In genomic region chr5:64865219-64865964, GRCm38 (mm10) we compare ENCODE assay signal across 9 mouse cellular contexts.
DNase-seq lines count a peak whose midpoint lies in the region; ATAC-seq and TF ChIP-seq lines count a peak whose summit lies in the region.
"Had no signal": no experiment of that assay in that cellular context is flagged by ENCODE, and none has a peak within 500 bp of the region (broad histone marks: within the 10 kb centered on the region; RNA-seq: fewer than 3 reads in every experiment).

No protein-coding gene starts in this region.

- no peak for ATAC-seq in heart, embryonic 16.5 days (replicated peaks; ENCODE audit: extremely low read depth, insufficient read depth, low FRiP score)
- ATAC-seq in heart, embryonic 11.5 days (replicated peaks; ENCODE audit: insufficient number of reproducible peaks, low FRiP score, low TSS enrichment): no peak
- no peak for ATAC-seq in erythroid progenitor cell, adult 5-6 weeks (replicated peaks; ENCODE audit: low FRiP score, poor library complexity, severe bottlenecking)

- no peak for TF ChIP-seq POLR2A in embryonic fibroblast, embryonic 13.5 days (IDR thresholded peaks at IDR 0.05; ENCODE audit: low read depth, low read length)

- no peaks in the 10 kb centered on the region for H3K36me3 ChIP-seq in heart, embryonic 16.5 days (ENCODE audit: control insufficient read depth, insufficient read depth)
- no peaks in the 10 kb centered on the region for H3K36me3 ChIP-seq in heart, embryonic 11.5 days (ENCODE audit: control insufficient read depth, insufficient read depth, low read length)
- no peaks in the 10 kb centered on the region for H3K36me3 ChIP-seq in macrophage (ENCODE audit: inconsistent target)

- H3K27me3 ChIP-seq in heart, embryonic 16.5 days (ENCODE audit: control insufficient read depth, insufficient read depth, low read length): no peaks in the 10 kb centered on the region
- no peaks in the 10 kb centered on the region for H3K27me3 ChIP-seq in heart, embryonic 11.5 days (ENCODE audit: control insufficient read depth, insufficient read depth, low read length)

- H3K4me1 ChIP-seq in heart, embryonic 16.5 days (ENCODE audit: control insufficient read depth, insufficient read depth, low read length): peaks cover 26% of the 10 kb centered on the region
- peaks cover 12% of the 10 kb centered on the region for H3K4me1 ChIP-seq in heart, embryonic 11.5 days (ENCODE audit: control insufficient read depth, insufficient read depth, low read length)
- peaks cover 15% of the 10 kb centered on the region for H3K4me1 ChIP-seq in embryonic fibroblast, embryonic 13.5 days (ENCODE audit: control insufficient read depth, insufficient read depth, low read length)

- H3K4me2 ChIP-seq in heart, embryonic 16.5 days (ENCODE audit: low read depth, low read length): no peak overlapping the region
- H3K4me2 ChIP-seq in heart, embryonic 11.5 days: no peak overlapping the region
- H3K4me2 ChIP-seq: hindbrain, embryonic 14.5 days had no signal

- TF ChIP-seq CTCF in embryonic fibroblast, embryonic 13.5 days (IDR thresholded peaks at IDR 0.05; ENCODE audit: borderline replicate concordance, insufficient read depth, low read length): no peak

- H3K4me3 ChIP-seq in heart, embryonic 16.5 days (ENCODE audit: low read length): no peak overlapping the region
- H3K4me3 ChIP-seq in heart, embryonic 11.5 days (ENCODE audit: low read depth, low read length): no peak overlapping the region
- H3K4me3 ChIP-seq in embryonic fibroblast, embryonic 13.5 days (ENCODE audit: insufficient read depth, low read length): no peak overlapping the region
- no peak overlapping the region for H3K4me3 ChIP-seq in macrophage (ENCODE audit: inconsistent target)

- H3K79me2 ChIP-seq in macrophage (ENCODE audit: inconsistent target): no peaks in the 10 kb centered on the region

- H3K27ac ChIP-seq in heart, embryonic 16.5 days (ENCODE audit: low read length): no peak overlapping the region; the same call in 1 of the 2 replicates
- H3K27ac ChIP-seq in heart, embryonic 11.5 days (ENCODE audit: low read depth, low read length): no peak overlapping the region
- peak overlapping the region; percentile 96 for H3K27ac ChIP-seq in embryonic fibroblast, embryonic 13.5 days (ENCODE audit: insufficient read depth, low read length)
- peak overlapping the region; percentile 28 for H3K27ac ChIP-seq in macrophage
- H3K27ac ChIP-seq: hindbrain, embryonic 14.5 days had no signal

- no peaks in the 10 kb centered on the region for H3K9me3 ChIP-seq in heart, embryonic 16.5 days (replicated peaks; ENCODE audit: control insufficient read depth, low read length)
- H3K9me3 ChIP-seq in heart, embryonic 11.5 days (replicated peaks; ENCODE audit: control insufficient read depth, low read length): no peaks in the 10 kb centered on the region

- 80% methylated on average over 12 of the region's 12 CpGs for WGBS in heart, embryonic 16.5 days
- 75% methylated on average over 12 of the region's 12 CpGs for WGBS in heart, embryonic 11.5 days (ENCODE audit: insufficient replicate concordance)
- 62% methylated on average over 12 of the region's 12 CpGs for WGBS in macrophage (ENCODE audit: missing documents)

- peak overlapping the region; percentile 31; the same call in 1 of the 2 replicates for H3K9ac ChIP-seq in heart, embryonic 16.5 days (ENCODE audit: low read length)
- H3K9ac ChIP-seq in heart, embryonic 11.5 days (ENCODE audit: low read depth, low read length): no peak overlapping the region; the same call in 1 of the 2 replicates
- H3K9ac ChIP-seq: hindbrain, embryonic 14.5 days had no signal

- DNase-seq in CD4-positive helper T cell, adult 2 months (ENCODE audit: low read depth, low spot score): peak; percentile 20
- no peak for DNase-seq in adrenal gland, adult 8-10 months
- DNase-seq in layer of hippocampus, postnatal 25 days (ENCODE audit: extremely low spot score in 1 of 2, low spot score in 1 of 2): no peak

Comparison
In these comparisons a context has a peak if more than half of its experiments do, and no peak if none do; other contexts are left out.
1. H3K27ac ChIP-seq: peak in embryonic fibroblast, embryonic 13.5 days (single experiment) and macrophage (single experiment); none in heart, embryonic 16.5 days (single experiment) and heart, embryonic 11.5 days (single experiment).